Mouse (Mus musculus) forebrain, postnatal 0 days (tissue): ENCODE data around the gene Gtse1. TPM values are rescaled to one million over a fixed set of nuclear protein-coding genes. Genes with fewer than 3 reads are reported as not detected.
A peak's percentile ranks its signal among the peaks of the same experiment; 100 is the strongest.

Experiments used
- ATAC-seq: fragments of 200-750 bp; cut with Nextera tagmentation; 2 replicates; pipeline ENCODE4 v1.8.0; 2017; ENCODE audit warnings: mild to moderate bottlenecking, moderate library complexity
- DNase-seq: peaks from one replicate; pipeline ENCODE4 v3.0.0-alpha.2; 2015
- H3K27ac ChIP-seq: fragments of 300-500 bp; sonication (generic); 2 replicates; pipeline ENCODE4 v1.5.1; 2014; ENCODE audit warnings: low read depth, mild to moderate bottlenecking, antibody characterized with exemption, low read length, moderate library complexity, mixed read lengths
- H3K27me3 ChIP-seq: fragments of 300-500 bp; sonication (generic); 2 replicates; pipeline ENCODE4 v1.6.1; 2014; ENCODE audit warnings: mild to moderate bottlenecking, low read length, mixed read lengths; ENCODE audit not compliant: insufficient read depth
- H3K36me3 ChIP-seq: fragments of 300-500 bp; sonication (generic); 2 replicates; pipeline ENCODE4 v1.6.1; 2014; ENCODE audit warnings: mild to moderate bottlenecking, moderate library complexity; ENCODE audit not compliant: insufficient read depth
- H3K4me1 ChIP-seq: fragments of 300-500 bp; sonication (generic); 2 replicates; pipeline ENCODE4 v1.6.1; 2014; ENCODE audit warnings: antibody characterized with exemption; ENCODE audit not compliant: insufficient read depth
- H3K4me2 ChIP-seq: fragments of 300-500 bp; sonication (generic); 2 replicates; pipeline ENCODE4 v1.6.1; 2014; ENCODE audit warnings: low read depth, mild to moderate bottlenecking, moderate library complexity
- H3K4me3 ChIP-seq: fragments of 300-500 bp; sonication (generic); 2 replicates; pipeline ENCODE4 v1.5.1; 2014; ENCODE audit warnings: low read depth, low read length, mixed read lengths
- H3K9ac ChIP-seq: fragments of 300-500 bp; sonication (generic); 2 replicates; pipeline ENCODE4 v1.6.1; 2014; ENCODE audit warnings: mild to moderate bottlenecking
- H3K9me3 ChIP-seq: fragments of 300-500 bp; sonication (generic); 2 replicates; pipeline ENCODE4 v1.6.1; 2016; ENCODE audit warnings: low read length
- CTCF ChIP-seq: sonication (generic); IDR thresholded peaks from 2 replicates; pipeline ENCODE4 v1.5.1; 2016; ENCODE audit warnings: antibody characterized with exemption, control low read depth, low read depth
- WGBS: fragments of 180-500 bp; shearing (Covaris S2); extraction: QIAGEN DNeasy Blood & Tissue Kit; methylation state at CpG from one replicate; pipeline ENCODE4 v1.1.7; 2014; 5-methylcytosine and 5-hydroxymethylcytosine counted together
- polyA plus RNA-seq: library from polyadenylated mRNA; unstranded; fragments of >200 nt; fragmentation: Nextera tagmentation; extraction: Ambion mirVana; gene quantifications from 2 replicates; pipeline ENCODE4 v1.2.1, GENCODE M21; 2015
- total RNA-seq: library from RNA; depleted of rRNA; stranded (reverse); fragments of >200 nt; gene quantifications from 2 replicates; pipeline ENCODE4 v1.2.3, GENCODE M21; 2014; rRNA removed

Gtse1 gene
- total and polyA plus RNA-seq, 2 experiments from 2014 or later, result 3.2 to 4.3 TPM

- ATAC-seq, result peak; percentile 10; the same call in 1 of the 2 replicates
- Histone ChIP-seq H3K4me1 (no peaks in the 10 kb centered on the region), H3K4me3 (no peak overlapping the region), H3K36me3 (no peaks in the 10 kb centered on the region), H3K9me3 (no peaks in the 10 kb centered on the region), H3K9ac (no peak overlapping the region), H3K4me2 (no peak overlapping the region), H3K27me3 (no peaks in the 10 kb centered on the region), H3K27ac (no peak overlapping the region)
- no peak for DNase-seq
- TF ChIP-seq CTCF, result no peak
- 43% methylated on average over 8 of the region's 8 CpGs for WGBS
Measured at GRCm38 (mm10) chr15:85919892-85920248, 60.3 kb downstream of the Gtse1 start.

GRCm38 (mm10) chr15:85921855-85922254 lies 62.3 kb downstream of the Gtse1 start:
- ATAC-seq (no peak), DNase-seq (no peak)
- TF ChIP-seq CTCF, result no peak
- no peaks in the 10 kb centered on the region for H3K36me3 ChIP-seq
- no peaks in the 10 kb centered on the region for H3K9me3 ChIP-seq
- H3K4me2 ChIP-seq, result no peak overlapping the region
- H3K4me1 ChIP-seq, result no peaks in the 10 kb centered on the region
- 94% methylated on average over 11 of the region's 11 CpGs for WGBS
- H3K27me3 ChIP-seq, result no peaks in the 10 kb centered on the region
- H3K27ac ChIP-seq, result no peak overlapping the region
- no peak overlapping the region for H3K4me3 ChIP-seq
- H3K9ac ChIP-seq, result no peak overlapping the region

Other genes starting within 250 kb of the Gtse1 start
- 0.92 and 1.7 TPM in 2 replicates for gene Ppara, start 124.8 kb upstream of the Gtse1 start, total RNA-seq
- gene Ppara, start 124.8 kb upstream of the Gtse1 start, polyA plus RNA-seq, result 1.9 and 2.0 TPM in 2 replicates
- gene Cdpf1, start 48.0 kb upstream of the Gtse1 start, total RNA-seq, result 14.8 and 18.8 TPM in 2 replicates
- 28.4 and 33.1 TPM in 2 replicates for gene Cdpf1, start 48.0 kb upstream of the Gtse1 start, polyA plus RNA-seq
- gene Pkdrej, start 38.0 kb upstream of the Gtse1 start, total RNA-seq, result 0.14 and 0.23 TPM in 2 replicates
- 0.05 and 0.12 TPM in 2 replicates for gene Pkdrej, start 38.0 kb upstream of the Gtse1 start, polyA plus RNA-seq
- 5.1 and 5.2 TPM in 2 replicates for gene Ttc38, start 27.4 kb upstream of the Gtse1 start, total RNA-seq
- 2.5 and 3.3 TPM in 2 replicates for gene Ttc38, start 27.4 kb upstream of the Gtse1 start, polyA plus RNA-seq
- gene Trmu, start 19.6 kb downstream of the Gtse1 start, total RNA-seq, result 32.3 and 38.9 TPM in 2 replicates
- gene Trmu, start 19.6 kb downstream of the Gtse1 start, polyA plus RNA-seq, result 29.0 and 31.4 TPM in 2 replicates
- gene Celsr1, start 174.0 kb downstream of the Gtse1 start, total RNA-seq, result 6.5 and 13.0 TPM in 2 replicates
- gene Celsr1, start 174.0 kb downstream of the Gtse1 start, polyA plus RNA-seq, result 0.62 and 0.97 TPM in 2 replicates
- 54.5 and 57.0 TPM in 2 replicates for gene Gramd4, start 197.9 kb downstream of the Gtse1 start, total RNA-seq
- 24.8 and 28.8 TPM in 2 replicates for gene Gramd4, start 197.9 kb downstream of the Gtse1 start, polyA plus RNA-seq